Mouse (Mus musculus): ENCODE results near the gene Rasgrp3.

Gene Rasgrp3

GRCm38 (mm10) chr17:75503031-75503430, 67.3 kb downstream of the Rasgrp3 start:
- DNase-seq (ENCODE audit: low spot score in 2 of 2) = no peak

DNA sequence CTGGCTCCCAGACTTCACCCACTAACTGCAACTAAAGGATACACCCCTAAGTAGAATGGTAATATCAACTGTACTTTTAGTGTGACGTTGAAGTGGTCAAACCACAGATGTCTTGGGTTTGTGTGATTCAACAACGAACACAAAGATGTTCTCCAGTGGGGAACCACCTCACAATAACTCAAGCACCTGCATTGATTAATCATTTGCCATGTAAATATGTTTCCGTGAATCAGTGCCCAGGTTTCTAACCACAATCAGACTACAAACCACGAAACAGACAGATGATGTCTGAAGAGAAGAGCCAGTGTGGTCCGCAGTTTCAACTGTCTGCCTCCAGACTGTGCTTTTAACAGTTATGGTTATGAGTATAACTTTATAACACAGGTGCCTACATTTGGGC, 69.4 kb downstream of the Rasgrp3 start:
- DNase-seq (ENCODE audit: low spot score in 2 of 2) = no peak

- no peak for DNase-seq (ENCODE audit: low spot score in 2 of 2)
Observed at GRCm38 (mm10) chr17:75506097-75506675, 70.5 kb downstream of the Rasgrp3 start.

DNA sequence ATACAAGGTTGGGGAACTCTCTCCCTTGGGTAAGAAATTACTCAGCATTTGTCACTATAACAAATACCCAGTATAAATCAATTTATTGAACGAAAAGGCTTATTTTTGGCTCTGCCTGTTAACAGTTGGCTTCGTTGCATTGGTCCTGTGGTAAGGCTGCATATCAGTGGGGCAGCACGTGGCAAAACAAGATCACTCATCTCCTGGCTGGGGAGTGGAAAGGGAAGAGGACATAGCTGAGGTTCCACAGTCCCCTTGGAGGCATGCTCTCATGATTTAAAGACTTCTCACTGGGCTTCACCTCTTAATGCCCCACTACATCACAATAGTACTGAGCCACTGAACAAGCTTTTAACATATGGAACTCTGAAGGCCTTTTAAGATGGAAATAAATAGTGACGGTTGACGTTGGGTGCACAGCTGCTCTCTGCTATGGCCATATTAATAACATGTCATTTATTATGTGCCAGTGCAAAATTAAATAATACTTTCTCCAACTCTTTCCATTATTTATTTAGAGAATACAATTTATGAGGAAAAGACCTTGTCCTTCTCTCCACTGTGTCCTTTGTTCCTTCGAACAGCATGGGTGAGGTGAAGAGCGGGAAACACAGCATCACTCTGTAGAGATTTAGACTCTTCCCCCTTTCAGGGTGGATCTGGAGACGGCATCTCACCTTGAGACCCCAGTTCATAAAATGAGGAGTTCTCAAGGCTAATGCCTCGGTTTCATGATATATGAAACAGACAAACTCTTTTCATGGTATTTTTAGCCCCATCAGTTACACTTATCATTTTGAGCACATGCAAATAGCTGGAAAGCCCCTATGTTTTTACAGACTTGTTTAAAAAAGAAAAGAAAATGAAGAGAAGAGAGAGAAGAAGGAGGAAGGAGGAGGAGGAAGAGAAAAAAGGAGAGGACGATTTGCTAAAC, 71.3 kb downstream of the Rasgrp3 start:
- DNase-seq (ENCODE audit: low spot score in 2 of 2) = no peak

DNA sequence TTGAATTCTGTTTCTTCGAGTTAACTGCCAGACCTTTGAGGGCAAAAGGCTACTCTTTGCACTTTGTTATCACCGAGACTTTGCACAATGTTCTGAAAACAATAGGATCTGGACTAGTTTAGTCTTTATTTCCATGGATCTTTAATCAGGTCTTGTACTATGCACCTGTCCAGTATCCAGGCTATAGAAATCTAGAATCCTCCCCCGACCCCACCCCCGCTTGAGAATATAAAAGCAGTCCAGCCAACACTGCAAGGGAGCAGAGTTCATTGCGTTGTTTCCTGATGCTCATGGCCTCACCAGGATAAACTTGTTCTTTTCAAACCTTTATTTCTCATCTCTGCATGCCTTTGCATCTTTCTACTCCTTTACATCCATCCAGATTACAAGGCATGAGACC, 73.6 kb downstream of the Rasgrp3 start:
- no peak for DNase-seq (ENCODE audit: low spot score in 2 of 2)

GRCm38 (mm10) chr17:75516591-75516990, 80.9 kb downstream of the Rasgrp3 start:
- no peak for DNase-seq (ENCODE audit: low spot score in 2 of 2)

DNA sequence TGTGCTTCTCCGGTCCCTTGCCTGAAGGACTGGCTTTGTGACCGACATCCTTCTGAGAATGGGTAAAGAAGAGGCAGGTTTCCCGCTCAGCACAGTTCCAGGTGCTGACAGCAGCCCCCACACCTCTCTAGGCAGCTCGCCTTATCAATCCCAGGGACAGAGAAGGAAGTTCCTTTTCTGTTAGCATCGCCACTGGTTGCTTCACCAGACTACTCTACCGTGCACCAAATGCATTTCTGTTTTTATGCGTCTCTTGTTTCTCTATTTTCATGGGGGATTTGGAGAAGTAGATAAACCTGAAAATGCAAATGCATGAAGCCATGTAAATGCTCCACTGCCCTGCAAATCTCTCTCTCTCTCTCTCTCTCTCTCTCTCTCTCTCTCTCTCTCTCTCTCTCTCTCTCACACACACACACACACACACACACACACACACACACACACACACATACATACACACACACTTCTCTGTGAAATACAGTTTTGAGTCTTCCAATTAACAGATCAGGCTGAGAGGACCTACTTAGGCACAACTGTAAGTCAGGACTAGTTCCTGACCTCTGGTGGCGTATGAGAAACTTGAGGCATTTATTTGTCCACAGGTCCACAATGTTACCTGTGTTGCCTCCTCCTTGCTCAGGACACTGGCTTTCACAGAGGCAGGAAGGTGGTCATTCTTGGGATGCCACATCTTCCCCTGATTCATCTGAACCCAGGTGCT, 82.6 kb downstream of the Rasgrp3 start:
- no peak for DNase-seq (ENCODE audit: low spot score in 2 of 2)

DNA sequence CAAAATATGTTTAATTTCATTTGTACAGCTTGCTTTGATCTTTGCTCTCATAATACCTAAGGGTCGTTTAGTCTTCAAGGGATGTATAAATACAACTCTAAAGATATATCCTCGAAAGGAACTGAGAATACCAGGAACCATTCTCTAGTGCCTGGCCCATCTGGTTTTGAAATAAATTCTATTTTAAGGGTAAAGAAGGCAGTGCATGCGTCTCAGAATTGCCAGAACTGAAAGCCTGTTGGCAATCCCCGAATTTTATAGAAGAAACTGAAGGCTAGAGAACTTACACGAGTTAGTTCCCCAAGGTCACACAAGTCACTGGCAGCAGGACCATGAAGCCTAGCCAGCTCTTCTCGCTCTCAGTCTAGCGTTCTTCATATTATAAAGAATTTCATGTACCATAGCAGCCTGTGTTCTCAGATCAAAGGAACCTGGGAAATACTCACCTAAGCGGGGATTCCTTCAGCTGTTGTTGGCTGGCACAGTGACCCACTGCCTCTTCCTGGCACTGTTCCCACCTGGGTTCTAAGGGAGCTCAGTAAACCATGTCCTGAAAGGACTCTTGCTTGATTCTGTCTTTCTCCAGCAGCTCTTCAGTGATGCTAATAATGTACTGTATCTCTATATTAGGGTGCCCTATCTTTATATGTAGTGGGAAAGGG, 83.7 kb downstream of the Rasgrp3 start:
- no peak for DNase-seq (ENCODE audit: low spot score in 2 of 2)

- no peak for DNase-seq (ENCODE audit: low spot score in 2 of 2)
Observed at GRCm38 (mm10) chr17:75521236-75521842, 85.6 kb downstream of the Rasgrp3 start.

GRCm38 (mm10) chr17:75522347-75523065, 86.8 kb downstream of the Rasgrp3 start:
- no peak for DNase-seq (ENCODE audit: low spot score in 2 of 2)

DNA sequence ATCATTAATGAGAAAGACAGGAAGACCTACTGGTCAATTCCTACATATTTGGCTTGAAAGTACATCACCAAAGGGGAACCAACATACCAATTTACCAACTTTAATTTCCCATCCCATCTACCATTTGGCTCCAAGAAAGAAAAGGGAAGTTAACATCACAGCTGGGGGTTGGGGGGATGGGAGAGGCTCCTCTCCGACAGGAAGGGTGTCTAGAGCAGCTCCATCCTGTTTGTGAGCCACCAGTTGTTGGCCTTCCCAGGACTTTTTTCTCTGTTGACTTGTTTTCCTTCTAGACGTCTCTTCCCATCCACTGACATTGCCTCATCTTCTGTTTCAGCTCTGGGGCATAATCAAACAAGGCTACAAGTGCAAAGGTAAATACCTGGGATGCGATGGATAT, 88.1 kb downstream of the Rasgrp3 start:
- DNase-seq (ENCODE audit: low spot score in 2 of 2) = no peak

GRCm38 (mm10) chr17:75526411-75526810, 90.7 kb downstream of the Rasgrp3 start:
- no peak for DNase-seq (ENCODE audit: low spot score in 2 of 2)

GRCm38 (mm10) chr17:75529222-75529935, 93.7 kb downstream of the Rasgrp3 start:
- no peak for DNase-seq (ENCODE audit: low spot score in 2 of 2)

GRCm38 (mm10) chr17:75532469-75532986, 96.8 kb downstream of the Rasgrp3 start:
- no peak for DNase-seq (ENCODE audit: low spot score in 2 of 2)

GRCm38 (mm10) chr17:75534314-75535020, 98.8 kb downstream of the Rasgrp3 start:
- no peak for DNase-seq (ENCODE audit: low spot score in 2 of 2)

DNA sequence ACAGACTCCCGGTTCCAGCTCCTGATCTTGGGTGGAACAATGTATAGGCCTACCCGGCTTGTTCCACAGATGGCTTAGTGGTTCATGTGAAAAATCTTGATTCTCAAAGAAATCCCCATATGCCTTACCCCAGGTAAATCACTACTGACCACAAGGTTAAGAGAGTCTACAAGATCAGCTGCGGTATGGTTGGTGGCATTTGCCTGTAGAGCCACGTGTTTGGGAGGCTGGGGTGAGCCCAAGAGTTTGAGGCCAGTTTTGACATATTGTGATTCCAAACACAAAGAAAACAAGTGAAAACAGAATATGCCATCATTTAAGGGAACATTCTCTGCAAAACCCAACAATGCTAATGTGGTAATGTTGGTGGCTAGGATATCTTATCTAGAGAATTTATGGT, 99.9 kb downstream of the Rasgrp3 start:
- DNase-seq (ENCODE audit: low spot score in 2 of 2) = no peak

DNA sequence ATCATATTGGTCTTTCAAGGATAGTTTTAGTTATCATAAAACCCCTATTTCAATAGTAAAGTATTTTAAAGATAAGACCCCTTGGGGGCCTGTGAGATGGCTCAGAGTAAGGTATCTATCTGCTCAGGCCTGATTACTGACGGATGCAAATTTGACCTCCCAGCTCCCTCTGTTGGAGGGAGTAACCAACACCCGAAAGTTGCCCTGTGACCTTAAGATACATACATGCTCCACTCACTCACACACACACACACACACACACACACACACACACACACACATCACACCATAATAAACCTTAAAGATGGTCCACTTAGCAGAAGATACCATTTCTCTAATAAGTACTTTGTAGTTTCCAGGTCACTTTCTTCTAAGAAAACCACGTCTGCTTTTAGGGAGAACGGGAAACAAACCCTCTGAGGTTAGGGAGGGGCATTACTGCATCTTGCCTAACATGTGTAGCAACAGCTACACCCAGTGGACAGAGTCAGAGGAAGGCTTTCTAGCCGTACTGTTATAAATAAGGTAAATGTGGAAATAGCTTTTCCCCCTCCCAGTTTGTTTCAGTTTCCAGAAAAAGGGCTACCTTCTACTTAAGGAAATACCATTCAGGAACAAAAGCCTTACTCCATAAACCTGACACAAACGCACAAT, 100.8 kb downstream of the Rasgrp3 start:
- no peak for DNase-seq (ENCODE audit: low spot score in 2 of 2)

- DNase-seq (ENCODE audit: low spot score in 2 of 2) = no peak
Observed at GRCm38 (mm10) chr17:75537050-75537445, 101.4 kb downstream of the Rasgrp3 start.

- no peak for DNase-seq (ENCODE audit: low spot score in 2 of 2)
Observed at GRCm38 (mm10) chr17:75538431-75538830, 102.7 kb downstream of the Rasgrp3 start.

All from urinary bladder, postnatal 4 days (tissue).